Mouse (Mus musculus): Measurements from ENCODE around the gene Cxcr3. TPM values are rescaled to one million over a fixed set of nuclear protein-coding genes. Genes with fewer than 3 reads are reported as not detected.
A peak's percentile ranks its signal among the peaks of the same experiment; 100 is the strongest.

Cxcr3 gene
- under 1 TPM in 1 of 2 experiments, not detected in 1; 0.18 TPM for total RNA-seq (2021)
- long read RNA-seq, experiment 1 = 0 reads
- long read RNA-seq, experiment 2 = 0 reads

- DNase-seq = peak; percentile 34
- intact Hi-C loops (cut with DNase I; ENCODE audit: low total_unique reads) = no loop called here
These were observed at the start of gene Cxcr3 for GRCm38 (mm10) chrX:101733828-101734319. Gene Cxcr3, minus strand, starts transcription at chrX:101734269.

GRCm38 (mm10) chrX:101772035-101772434, 38.0 kb upstream of the Cxcr3 start:
- intact Hi-C loops (cut with DNase I; ENCODE audit: low total_unique reads) = no loop called here
- peak; percentile 26 for DNase-seq

GRCm38 (mm10) chrX:101770307-101770706, 36.2 kb upstream of the Cxcr3 start:
- no peak for DNase-seq
- intact Hi-C loops (cut with DNase I; ENCODE audit: low total_unique reads) = no loop called here

GRCm38 (mm10) chrX:101769478-101769877, 35.4 kb upstream of the Cxcr3 start:
- intact Hi-C loops (cut with DNase I; ENCODE audit: low total_unique reads) = no loop called here
- no peak for DNase-seq

- no peak for DNase-seq
- intact Hi-C loops (cut with DNase I; ENCODE audit: low total_unique reads) = no loop called here
These were observed 33.2 kb upstream of the Cxcr3 start for GRCm38 (mm10) chrX:101767280-101767679.

- DNase-seq = no peak
- intact Hi-C loops (cut with DNase I; ENCODE audit: low total_unique reads) = no loop called here
These were observed 31.0 kb upstream of the Cxcr3 start for GRCm38 (mm10) chrX:101765111-101765510.

GRCm38 (mm10) chrX:101764621-101765020, 30.6 kb upstream of the Cxcr3 start:
- intact Hi-C loops (cut with DNase I; ENCODE audit: low total_unique reads) = no loop called here
- DNase-seq = no peak

- no peak for DNase-seq
- intact Hi-C loops (cut with DNase I; ENCODE audit: low total_unique reads) = no loop called here
These were observed 20.4 kb upstream of the Cxcr3 start for GRCm38 (mm10) chrX:101754478-101754877.

GRCm38 (mm10) chrX:101750144-101750543, 16.1 kb upstream of the Cxcr3 start:
- DNase-seq = no peak
- intact Hi-C loops (cut with DNase I; ENCODE audit: low total_unique reads) = no loop called here

GRCm38 (mm10) chrX:101741064-101741433, 7.0 kb upstream of the Cxcr3 start:
- intact Hi-C loops (cut with DNase I; ENCODE audit: low total_unique reads) = no loop called here
- no peak for DNase-seq

- intact Hi-C loops (cut with DNase I; ENCODE audit: low total_unique reads) = no loop called here
- no peak for DNase-seq
These were observed 6.4 kb upstream of the Cxcr3 start for GRCm38 (mm10) chrX:101740335-101741063.

GRCm38 (mm10) chrX:101737201-101737600, 3.1 kb upstream of the Cxcr3 start:
- DNase-seq = no peak
- intact Hi-C loops (cut with DNase I; ENCODE audit: low total_unique reads) = no loop called here

GRCm38 (mm10) chrX:101734981-101735380, 912 bp upstream of the Cxcr3 start:
- no peak for DNase-seq
- intact Hi-C loops (cut with DNase I; ENCODE audit: low total_unique reads) = no loop called here

- no peak for DNase-seq
- intact Hi-C loops (cut with DNase I; ENCODE audit: low total_unique reads) = no loop called here
These were observed 781 bp downstream of the Cxcr3 start for GRCm38 (mm10) chrX:101733288-101733687.

GRCm38 (mm10) chrX:101732644-101733043, 1.4 kb downstream of the Cxcr3 start:
- DNase-seq = no peak
- intact Hi-C loops (cut with DNase I; ENCODE audit: low total_unique reads) = no loop called here

- no peak for DNase-seq
- intact Hi-C loops (cut with DNase I; ENCODE audit: low total_unique reads) = no loop called here
These were observed 4.1 kb downstream of the Cxcr3 start for GRCm38 (mm10) chrX:101730010-101730409.

- intact Hi-C loops (cut with DNase I; ENCODE audit: low total_unique reads) = no loop called here
- no peak for DNase-seq
These were observed 13.7 kb downstream of the Cxcr3 start for GRCm38 (mm10) chrX:101720401-101720800.

- DNase-seq = no peak
- intact Hi-C loops (cut with DNase I; ENCODE audit: low total_unique reads) = no loop called here
These were observed 29.0 kb downstream of the Cxcr3 start for GRCm38 (mm10) chrX:101705111-101705510.

- intact Hi-C loops (cut with DNase I; ENCODE audit: low total_unique reads) = no loop called here
- DNase-seq = no peak
These were observed 35.8 kb downstream of the Cxcr3 start for GRCm38 (mm10) chrX:101698232-101698631.

GRCm38 (mm10) chrX:101697537-101697936, 36.5 kb downstream of the Cxcr3 start:
- intact Hi-C loops (cut with DNase I; ENCODE audit: low total_unique reads) = no loop called here
- DNase-seq = no peak

GRCm38 (mm10) chrX:101695686-101696085, 38.4 kb downstream of the Cxcr3 start:
- no peak for DNase-seq
- intact Hi-C loops (cut with DNase I; ENCODE audit: low total_unique reads) = no loop called here

Data from gastrocnemius, postnatal 14 days (tissue).